Mouse (Mus musculus) spleen, embryonic (tissue): ENCODE data around the gene Dusp16.

Experiments
- CTCF ChIA-PET: fragments of 350-600 bp; sonication (Branson Sonifier 250); formaldehyde crosslinking; loops from one replicate; lab custom pipeline; 2022; lab: Charles Lee

Dusp16 gene

GRCm38 (mm10) chr6:134792141-134793045 is at the start of gene Dusp16:
Gene Dusp16 (minus strand): TSS chr6:134792625.
- CTCF ChIA-PET = no interaction called here

- CTCF ChIA-PET = no interaction called here
Measured at GRCm38 (mm10) chr6:134840346-134840745, 47.9 kb upstream of the Dusp16 start.

GRCm38 (mm10) chr6:134838111-134838510 is 45.7 kb upstream of the Dusp16 start:
- CTCF ChIA-PET = no interaction called here

- CTCF ChIA-PET = interaction anchor here (0.6 kb wide), 1 partner anchor 84 kb away, joined by 3 read pairs; no protein-coding TSS in a partner anchor
Measured at GRCm38 (mm10) chr6:134834585-134835251, 42.3 kb upstream of the Dusp16 start.

- CTCF ChIA-PET = interaction anchor here (0.7 to 1.0 kb wide), 3 partner anchors 32 to 158 kb away, joined by 3 to 7 read pairs (median 5); no protein-coding TSS in a partner anchor
Measured at GRCm38 (mm10) chr6:134830776-134831175, 38.4 kb upstream of the Dusp16 start.

GRCm38 (mm10) chr6:134829786-134830700 is 37.6 kb upstream of the Dusp16 start, which contains the start of gene Crebl2:
Gene Crebl2 (plus strand): TSS chr6:134830154.
- CTCF ChIA-PET = interaction anchor here (0.6 to 0.7 kb wide), 3 partner anchors 35 to 157 kb away, joined by 3 to 7 read pairs (median 5); no protein-coding TSS in a partner anchor

- CTCF ChIA-PET = interaction anchor here (0.6 to 0.7 kb wide), 2 partner anchors 10 to 75 kb away, joined by 3 read pairs; no protein-coding TSS in a partner anchor
Measured at GRCm38 (mm10) chr6:134822844-134823243, 30.4 kb upstream of the Dusp16 start.

- CTCF ChIA-PET = no interaction called here
Measured at GRCm38 (mm10) chr6:134820411-134820810, 28.0 kb upstream of the Dusp16 start.

GRCm38 (mm10) chr6:134819741-134820140 is 27.3 kb upstream of the Dusp16 start:
- CTCF ChIA-PET = interaction anchor here (0.6 kb wide), 1 partner anchor 194 kb away, joined by 13 read pairs; no protein-coding TSS in a partner anchor

- CTCF ChIA-PET = interaction anchor here (0.9 kb wide), 1 partner anchor 26 kb away, joined by 3 read pairs; no protein-coding TSS in a partner anchor
Measured at GRCm38 (mm10) chr6:134817051-134817928, 24.9 kb upstream of the Dusp16 start.

GRCm38 (mm10) chr6:134813066-134813465 is 20.6 kb upstream of the Dusp16 start:
- CTCF ChIA-PET = interaction anchor here (1.2 kb wide), 1 partner anchor 10 kb away, joined by 3 read pairs; no protein-coding TSS in a partner anchor

GRCm38 (mm10) chr6:134807794-134808193 is 15.4 kb upstream of the Dusp16 start:
- CTCF ChIA-PET = interaction anchor here (0.8 kb wide), 1 partner anchor 17 kb away, joined by 4 read pairs; no protein-coding TSS in a partner anchor

GRCm38 (mm10) chr6:134807091-134807490 is 14.7 kb upstream of the Dusp16 start:
- CTCF ChIA-PET = interaction anchor here (0.7 kb wide), 1 partner anchor 11 kb away, joined by 7 read pairs; no protein-coding TSS in a partner anchor

GRCm38 (mm10) chr6:134806130-134806529 is 13.7 kb upstream of the Dusp16 start:
- CTCF ChIA-PET = no interaction called here

GRCm38 (mm10) chr6:134804736-134805277 is 12.4 kb upstream of the Dusp16 start:
- CTCF ChIA-PET = no interaction called here

GRCm38 (mm10) chr6:134802641-134803043 is 10.2 kb upstream of the Dusp16 start:
- CTCF ChIA-PET = no interaction called here

- CTCF ChIA-PET = no interaction called here
Measured at GRCm38 (mm10) chr6:134801483-134801882, 9.1 kb upstream of the Dusp16 start.

- CTCF ChIA-PET = interaction anchor here (0.5 kb wide), 1 partner anchor 11 kb away, joined by 7 read pairs; no protein-coding TSS in a partner anchor
Measured at GRCm38 (mm10) chr6:134796297-134796696, 3.9 kb upstream of the Dusp16 start.

- CTCF ChIA-PET = interaction anchor here (1.0 kb wide), 1 partner anchor 112 kb away, joined by 4 read pairs; no protein-coding TSS in a partner anchor
Measured at GRCm38 (mm10) chr6:134793911-134794520, 1.6 kb upstream of the Dusp16 start.
